Mouse (Mus musculus) liver, postnatal 0 days (tissue): Measurements from ENCODE around the gene Rrnad1. TPM values are rescaled to one million over a fixed set of nuclear protein-coding genes. Genes with fewer than 3 reads are reported as not detected.

Source experiments
- ATAC-seq: fragments of 200-750 bp; cut with Nextera tagmentation; 2 replicates; pipeline ENCODE4 v1.8.0; 2017; ENCODE audit warnings: mild to moderate bottlenecking, moderate library complexity
- DNase-seq: peaks from one replicate; pipeline ENCODE4 v3.0.0-alpha.2; 2016
- H3K27ac ChIP-seq: fragments of 300-500 bp; sonication (generic); 2 replicates; pipeline ENCODE4 v1.5.1; 2014; ENCODE audit warnings: antibody characterized with exemption, moderate library complexity, mild to moderate bottlenecking, low read depth
- H3K27me3 ChIP-seq: fragments of 300-500 bp; sonication (generic); 2 replicates; pipeline ENCODE4 v1.6.1; 2014; ENCODE audit warnings: low read length, control low read depth, mixed read lengths; ENCODE audit not compliant: insufficient read depth
- H3K36me3 ChIP-seq: fragments of 300-500 bp; sonication (generic); replicated peaks from 2 replicates; pipeline ENCODE4 v1.6.1; 2014; ENCODE audit warnings: mild to moderate bottlenecking, control low read depth, low read length, moderate library complexity, mixed read lengths; ENCODE audit not compliant: insufficient read depth
- H3K4me1 ChIP-seq: fragments of 300-500 bp; sonication (generic); 2 replicates; pipeline ENCODE4 v1.6.1; 2014; ENCODE audit warnings: antibody characterized with exemption, mild to moderate bottlenecking, control low read depth; ENCODE audit not compliant: insufficient read depth
- H3K4me2 ChIP-seq: fragments of 300-500 bp; sonication (generic); 2 replicates; pipeline ENCODE4 v1.6.1; 2014; ENCODE audit warnings: low read depth, mild to moderate bottlenecking, low read length, moderate library complexity, mixed read lengths
- H3K4me3 ChIP-seq: fragments of 300-500 bp; sonication (generic); 2 replicates; pipeline ENCODE4 v1.5.1; 2014; ENCODE audit warnings: low read depth, low read length
- H3K9ac ChIP-seq: fragments of 300-500 bp; sonication (generic); replicated peaks from 2 replicates; pipeline ENCODE4 v1.6.1; 2014; ENCODE audit warnings: mild to moderate bottlenecking, moderate library complexity
- H3K9me3 ChIP-seq: fragments of 300-500 bp; sonication (generic); 2 replicates; pipeline ENCODE4 v1.6.1; 2016; ENCODE audit warnings: mild to moderate bottlenecking, control low read depth, low read length, mixed read lengths
- CTCF ChIP-seq: sonication (generic); IDR thresholded peaks from 2 replicates; pipeline ENCODE4 v1.5.1; 2016; ENCODE audit warnings: antibody characterized with exemption, low read depth
- EP300 ChIP-seq: IDR thresholded peaks from 2 replicates; pipeline ENCODE4 v1.6.1; 2016; ENCODE audit warnings: antibody characterized with exemption, low read depth, mild to moderate bottlenecking
- WGBS: fragments of 180-500 bp; shearing (Covaris S2); extraction: QIAGEN DNeasy Blood & Tissue Kit; methylation state at CpG from one replicate; pipeline ENCODE4 v1.1.7; 2014; ENCODE audit not compliant: insufficient replicate concordance; 5-methylcytosine and 5-hydroxymethylcytosine counted together
- polyA plus RNA-seq: library from polyadenylated mRNA; unstranded; fragments of >200 nt; fragmentation: Nextera tagmentation; extraction: Ambion mirVana; gene quantifications from 2 replicates; pipeline ENCODE4 v1.2.1, GENCODE M21; 2015

Gene Rrnad1
- polyA plus RNA-seq, 1 experiment from 2014 or later, result 4.3 TPM

DNA sequence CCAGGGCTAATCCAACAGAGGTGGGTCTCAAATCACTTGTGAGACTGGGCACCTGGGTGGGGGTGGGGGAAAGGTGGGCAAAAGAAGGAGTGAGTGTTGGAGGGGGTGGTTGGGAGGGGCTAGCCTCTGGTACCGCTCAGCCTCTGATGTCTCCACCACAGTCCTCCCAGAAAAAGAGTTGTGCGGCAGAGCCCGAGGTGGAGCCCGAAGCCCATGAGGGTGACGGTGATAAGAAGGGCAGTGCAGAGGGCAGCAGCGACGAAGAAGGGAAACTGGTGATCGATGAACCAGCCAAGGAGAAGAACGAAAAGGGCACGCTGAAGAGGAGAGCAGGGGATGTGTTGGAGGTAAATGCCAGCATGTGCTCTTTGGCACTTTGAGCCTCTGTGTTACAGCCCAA lies 16.6 kb downstream of the Rrnad1 start:
- Histone ChIP-seq H3K4me1 (peaks cover 37% of the 10 kb centered on the region), H3K27ac (no peak overlapping the region), H3K27me3 (no peaks in the 10 kb centered on the region), H3K9me3 (no peaks in the 10 kb centered on the region), H3K4me2 (no peak overlapping the region), H3K4me3 (no peak overlapping the region), H3K36me3 (peaks cover 44% of the 10 kb centered on the region), H3K9ac (no peak overlapping the region)
- ATAC-seq (no peak), DNase-seq (no peak)
- 70% methylated on average over 10 of the region's 10 CpGs for WGBS
- TF ChIP-seq EP300 (no peak), CTCF (no peak)

GRCm38 (mm10) chr3:87913491-87913890 lies 17.0 kb downstream of the Rrnad1 start:
- H3K4me2 ChIP-seq, result no peak overlapping the region
- no peak overlapping the region for H3K9ac ChIP-seq
- 85% methylated on average over 7 of the region's 7 CpGs for WGBS
- no peaks in the 10 kb centered on the region for H3K27me3 ChIP-seq
- DNase-seq, result no peak
- H3K4me3 ChIP-seq, result no peak overlapping the region
- H3K36me3 ChIP-seq, result peaks cover 44% of the 10 kb centered on the region
- no peak overlapping the region for H3K27ac ChIP-seq
- no peak for ATAC-seq
- TF ChIP-seq EP300 (no peak), CTCF (no peak)
- no peaks in the 10 kb centered on the region for H3K9me3 ChIP-seq
- H3K4me1 ChIP-seq, result peaks cover 38% of the 10 kb centered on the region

GRCm38 (mm10) chr3:87910573-87911141 lies 19.9 kb downstream of the Rrnad1 start:
- H3K36me3 ChIP-seq, result peaks cover 32% of the 10 kb centered on the region

GRCm38 (mm10) chr3:87909874-87910273 lies 20.6 kb downstream of the Rrnad1 start:
- H3K4me2 ChIP-seq, result peak overlapping the region; percentile 87
- H3K27ac ChIP-seq, result peak overlapping the region; percentile 87
- peak overlapping the region; percentile 24 for H3K4me3 ChIP-seq
- TF ChIP-seq CTCF, result no peak
- no peak for TF ChIP-seq EP300
- WGBS, result 14% methylated on average over 4 of the region's 4 CpGs
- peaks cover 45% of the 10 kb centered on the region for H3K4me1 ChIP-seq
- H3K27me3 ChIP-seq, result no peaks in the 10 kb centered on the region
- DNase-seq, result no peak
- H3K36me3 ChIP-seq, result peaks cover 24% of the 10 kb centered on the region
- H3K9ac ChIP-seq, result peak overlapping the region; percentile 33
- no peaks in the 10 kb centered on the region for H3K9me3 ChIP-seq
- ATAC-seq, result no peak

More at GRCm38 (mm10) chr3:87910573-87911141, 19.9 kb downstream of the Rrnad1 start:
- WGBS, result 17% methylated on average over 12 of the region's 12 CpGs
- Histone ChIP-seq H3K4me3 (peak overlapping the region; percentile 24), H3K27ac (peak overlapping the region; percentile 87), H3K9me3 (no peaks in the 10 kb centered on the region), H3K9ac (peak overlapping the region; percentile 33), H3K4me2 (peak overlapping the region; percentile 87), H3K4me1 (peaks cover 45% of the 10 kb centered on the region), H3K27me3 (no peaks in the 10 kb centered on the region)
- ATAC-seq (peak; percentile 54), DNase-seq (peak; percentile 88)
- TF ChIP-seq CTCF (no peak), EP300 (no peak)

- Histone ChIP-seq H3K4me3 (peak overlapping the region; percentile 24; the same call in 1 of the 2 replicates), H3K36me3 (peaks cover 19% of the 10 kb centered on the region), H3K27me3 (no peaks in the 10 kb centered on the region), H3K27ac (peak overlapping the region; percentile 87), H3K4me1 (peaks cover 45% of the 10 kb centered on the region), H3K4me2 (peak overlapping the region; percentile 87), H3K9me3 (no peaks in the 10 kb centered on the region), H3K9ac (peak overlapping the region; percentile 33)
- no peak for DNase-seq
- ATAC-seq, result no peak
- 66% methylated on average over 2 of the region's 2 CpGs for WGBS
- no peak for TF ChIP-seq CTCF
- no peak for TF ChIP-seq EP300
Observed at GRCm38 (mm10) chr3:87909381-87909780, 21.1 kb downstream of the Rrnad1 start.

DNA sequence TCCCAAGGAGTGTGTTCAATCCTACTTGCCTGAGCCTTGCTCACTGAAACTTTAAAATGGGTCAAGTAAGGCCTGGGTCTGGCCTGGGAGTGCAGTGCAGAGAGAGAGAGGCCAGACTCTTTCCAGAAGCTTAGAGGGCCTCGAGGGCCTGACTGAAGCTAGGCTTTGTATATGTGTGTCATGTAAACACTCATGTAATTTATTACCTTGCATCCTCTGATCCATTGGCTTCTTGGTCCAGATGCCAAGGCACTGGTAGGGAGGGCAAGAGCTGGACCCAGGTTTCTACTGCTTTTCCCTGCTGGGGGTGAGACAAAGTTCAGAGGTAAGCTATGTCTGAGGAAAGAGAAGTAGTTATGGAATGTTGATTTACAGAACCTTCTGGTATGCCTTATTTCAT lies 22.6 kb downstream of the Rrnad1 start:
- Histone ChIP-seq H3K27ac (peak overlapping the region; percentile 87), H3K36me3 (peaks cover 4% of the 10 kb centered on the region), H3K4me3 (peak overlapping the region; percentile 94), H3K9me3 (no peaks in the 10 kb centered on the region), H3K27me3 (no peaks in the 10 kb centered on the region), H3K9ac (peak overlapping the region; percentile 98), H3K4me2 (peak overlapping the region; percentile 87), H3K4me1 (peaks cover 45% of the 10 kb centered on the region)
- DNase-seq (no peak), ATAC-seq (no peak)
- TF ChIP-seq CTCF (no peak), EP300 (no peak)
- WGBS, result 0% methylated on average over 1 of the region's 1 CpGs
